Mouse (Mus musculus) G1E (cell line): ENCODE data around the gene Klhl30. TPM values are rescaled to one million over a fixed set of nuclear protein-coding genes. Genes with fewer than 3 reads are reported as not detected.

Source experiments
- ATAC-seq: 2 replicates; pipeline ENCODE4 v1.8.0; 2016; ENCODE audit warnings: mild to moderate bottlenecking; ENCODE audit not compliant: insufficient number of reproducible peaks, poor library complexity, low FRiP score, severe bottlenecking; ENCODE audit errors: extremely low read depth
- DNase-seq: peaks from one replicate; pipeline ENCODE4 v3.0.0; 2012; ENCODE audit warnings: low spot score
- H3K27me3 ChIP-seq: 2 replicates; pipeline ENCODE4 v1.6.1; 2012; ENCODE audit warnings: mild to moderate bottlenecking, low read length, inconsistent platforms; ENCODE audit not compliant: insufficient read depth
- H3K36me3 ChIP-seq: replicated peaks from 2 replicates; pipeline ENCODE3; 2012; ENCODE audit warnings: mild to moderate bottlenecking, inconsistent platforms
- H3K4me1 ChIP-seq: 2 replicates; pipeline ENCODE4 v1.6.1; 2012; ENCODE audit warnings: low read depth, low read length, inconsistent platforms, mixed read lengths; ENCODE audit not compliant: insufficient read depth
- H3K4me3 ChIP-seq: 2 replicates; pipeline ENCODE4 v1.5.1; 2012; ENCODE audit warnings: low read depth, mild to moderate bottlenecking, inconsistent platforms, low read length, moderate library complexity, mixed read lengths
- H3K9me3 ChIP-seq: replicated peaks from 2 replicates; pipeline ENCODE4 v1.6.1; 2012; ENCODE audit warnings: inconsistent platforms
- CTCF ChIP-seq: IDR thresholded peaks from 2 replicates; pipeline ENCODE4 v1.5.1; 2012; ENCODE audit warnings: low read depth, low read length, inconsistent platforms, mixed read lengths
- GATA1 ChIP-seq: IDR thresholded peaks from 2 replicates; pipeline ENCODE4 v1.6.1; 2012; ENCODE audit warnings: borderline replicate concordance, low read length, inconsistent platforms, mixed read lengths
- GATA2 ChIP-seq: IDR thresholded peaks from 2 replicates; pipeline ENCODE4 v1.6.1; 2012; ENCODE audit warnings: low read depth, low read length, inconsistent platforms, borderline replicate concordance
- POLR2AphosphoS5 ChIP-seq: IDR thresholded peaks from 2 replicates; pipeline ENCODE4 v1.6.1; 2012; ENCODE audit warnings: low read depth, low read length, inconsistent platforms; ENCODE audit not compliant: insufficient replicate concordance
- TAL1 ChIP-seq: conservative IDR thresholded peaks from 2 replicates; pipeline ENCODE4 v1.6.1; 2012; ENCODE audit warnings: low read depth, low read length, inconsistent platforms, mixed read lengths
- polyA plus RNA-seq: library from polyadenylated mRNA; stranded (reverse); fragments of >175 nt; gene quantifications from 2 replicates; pipeline ENCODE4 v1.2.3, GENCODE M21; 2012
- total RNA-seq, 2 experiments: library from RNA; stranded (forward) in 1 of 2; stranded (reverse) in 1 of 2; fragments of 200-1000 nt in 1 of 2; fragments of >200 nt in 1 of 2; fragmentation: Nextera tagmentation in 1 of 2; gene quantifications; 2 replicates each; pipeline ENCODE4 v1.2.3; 2014 to 2017

Gene Klhl30
- total and polyA plus RNA-seq, 3 experiments, result 0.16 TPM; not detected in 2

- H3K9me3 ChIP-seq, result no peaks in the 10 kb centered on the region
- no peak for TF ChIP-seq TAL1
- TF ChIP-seq POLR2AphosphoS5, result no peak
- no peak for TF ChIP-seq GATA1
- no peak for TF ChIP-seq CTCF
- no peak for TF ChIP-seq GATA2
- H3K36me3 ChIP-seq, result peaks cover 37% of the 10 kb centered on the region
- no peak overlapping the region for H3K4me3 ChIP-seq
- DNase-seq, result no peak
- no peak for ATAC-seq
- no peaks in the 10 kb centered on the region for H3K4me1 ChIP-seq
- H3K27me3 ChIP-seq, result no peaks in the 10 kb centered on the region
Measured at GRCm38 (mm10) chr1:91313251-91313650, 37.6 kb upstream of the Klhl30 start.

- H3K27me3 ChIP-seq, result peaks cover 5% of the 10 kb centered on the region; the same call in 1 of the 2 replicates
- no peaks in the 10 kb centered on the region for H3K9me3 ChIP-seq
- H3K4me1 ChIP-seq, result peaks cover 5% of the 10 kb centered on the region; the same call in 1 of the 2 replicates
- ATAC-seq (no peak), DNase-seq (no peak)
- TF ChIP-seq POLR2AphosphoS5 (no peak), TAL1 (no peak), CTCF (no peak), GATA2 (no peak), GATA1 (no peak)
- no peak overlapping the region for H3K4me3 ChIP-seq
- H3K36me3 ChIP-seq, result peaks cover 6% of the 10 kb centered on the region
Measured at GRCm38 (mm10) chr1:91317656-91318055, 33.2 kb upstream of the Klhl30 start.

DNA sequence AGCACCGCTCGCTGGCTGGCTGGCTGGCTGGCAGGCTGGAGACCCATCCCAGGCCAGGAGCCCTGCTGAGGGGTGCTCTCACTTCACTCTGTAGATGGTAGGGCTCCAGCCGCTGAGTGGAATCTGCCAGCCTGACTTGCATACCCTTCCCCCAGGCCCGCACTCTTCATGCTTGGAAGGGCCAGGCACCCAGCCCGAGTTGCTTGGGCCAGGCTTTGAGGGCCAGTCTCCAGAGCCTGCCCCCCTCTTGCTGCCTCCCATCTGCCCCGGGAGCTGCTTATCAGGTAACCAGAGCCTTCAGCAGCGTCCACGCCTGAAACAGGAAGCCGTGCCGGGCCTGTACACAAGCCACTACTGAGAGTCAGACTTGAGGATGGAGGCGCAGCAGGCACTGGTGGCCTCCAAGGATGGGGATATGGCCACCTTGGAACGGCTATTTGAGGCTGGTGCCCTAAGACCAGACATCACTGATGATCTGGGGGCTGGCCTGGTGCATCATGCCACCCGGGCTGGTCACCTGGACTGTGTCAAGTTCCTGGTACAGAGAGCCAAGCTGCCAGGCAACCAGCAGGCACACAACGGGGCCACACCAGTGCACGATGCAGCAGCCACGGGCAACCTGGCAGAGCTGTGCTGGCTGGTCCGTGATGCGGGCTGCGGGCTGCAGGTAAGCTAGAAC, 28.9 kb upstream of the Klhl30 start, which contains the start of gene Espnl:
Espnl (plus strand) TSS at position 316 of the 679 bp plus-strand sequence.
- Histone ChIP-seq H3K27me3 (peaks cover 21% of the 10 kb centered on the region; the same call in 1 of the 2 replicates), H3K4me1 (peaks cover 5% of the 10 kb centered on the region; the same call in 1 of the 2 replicates), H3K36me3 (no peaks in the 10 kb centered on the region), H3K9me3 (no peaks in the 10 kb centered on the region), H3K4me3 (no peak within 1 kb of the TSS)
- TF ChIP-seq POLR2AphosphoS5 (no peak), GATA1 (no peak), CTCF (no peak), GATA2 (no peak), TAL1 (no peak)
- DNase-seq, result no peak
- no peak for ATAC-seq

DNA sequence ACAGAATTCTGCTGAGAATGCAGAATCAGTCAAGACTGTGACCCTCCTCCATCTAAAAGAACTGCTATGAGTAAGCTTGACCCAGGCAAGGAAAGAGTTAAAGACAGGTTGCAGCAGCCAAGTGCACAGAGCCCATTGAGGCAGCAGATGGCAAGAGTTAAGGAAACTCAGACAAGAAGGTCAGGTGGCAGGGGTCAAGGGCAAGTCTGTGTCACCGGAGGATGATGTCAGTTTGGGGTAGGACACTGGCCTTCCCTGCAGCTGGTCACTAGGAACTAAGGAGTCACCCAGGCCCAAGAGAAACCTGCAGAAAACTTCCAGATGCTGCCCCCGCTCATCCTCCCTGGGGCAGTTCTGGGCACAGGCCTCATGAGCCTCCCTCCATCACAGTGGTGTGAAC, 26.2 kb upstream of the Klhl30 start:
- TF ChIP-seq GATA1, result no peak
- peaks cover 30% of the 10 kb centered on the region for H3K27me3 ChIP-seq
- no peak for ATAC-seq
- no peaks in the 10 kb centered on the region for H3K36me3 ChIP-seq
- H3K9me3 ChIP-seq, result no peaks in the 10 kb centered on the region
- H3K4me3 ChIP-seq, result no peak overlapping the region
- peaks cover 5% of the 10 kb centered on the region; the same call in 1 of the 2 replicates for H3K4me1 ChIP-seq
- no peak for DNase-seq

- Histone ChIP-seq H3K27me3 (peaks cover 30% of the 10 kb centered on the region), H3K4me3 (no peak overlapping the region), H3K36me3 (no peaks in the 10 kb centered on the region), H3K9me3 (no peaks in the 10 kb centered on the region), H3K4me1 (peaks cover 5% of the 10 kb centered on the region; the same call in 1 of the 2 replicates)
- ATAC-seq (no peak), DNase-seq (no peak)
- TF ChIP-seq GATA1 (no peak), POLR2AphosphoS5 (no peak), TAL1 (no peak), CTCF (no peak), GATA2 (no peak)
Measured at GRCm38 (mm10) chr1:91325488-91326042, 25.3 kb upstream of the Klhl30 start.

DNA sequence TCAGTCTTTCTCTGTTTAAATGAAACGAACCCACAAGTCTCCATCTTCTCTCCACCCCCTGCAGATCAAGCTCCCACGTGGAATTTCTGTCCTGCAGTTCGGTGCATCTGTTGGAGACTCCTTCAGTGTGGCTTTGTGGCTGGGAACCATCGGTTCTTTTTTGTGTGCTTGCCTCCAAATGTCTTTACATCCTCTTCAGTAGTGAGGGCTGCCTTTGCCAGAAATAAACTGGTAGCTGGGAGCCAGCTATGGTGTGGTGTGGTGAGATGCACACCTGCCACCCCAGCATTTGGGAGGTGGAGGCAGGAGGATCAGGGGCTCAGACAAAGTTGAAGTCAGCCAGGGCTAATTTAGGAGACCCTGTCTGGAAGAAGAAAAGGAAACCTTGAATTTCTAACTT, 18.7 kb upstream of the Klhl30 start:
- TF ChIP-seq GATA1 (no peak), TAL1 (no peak), GATA2 (no peak), CTCF (no peak), POLR2AphosphoS5 (no peak)
- no peak for ATAC-seq
- DNase-seq, result no peak
- H3K4me1 ChIP-seq, result no peaks in the 10 kb centered on the region; the same call in 1 of the 2 replicates
- H3K27me3 ChIP-seq, result peaks cover 31% of the 10 kb centered on the region
- no peaks in the 10 kb centered on the region for H3K9me3 ChIP-seq
- no peak overlapping the region for H3K4me3 ChIP-seq
- no peaks in the 10 kb centered on the region for H3K36me3 ChIP-seq
